Mouse (Mus musculus) urinary bladder, adult 18-20 months (tissue): ENCODE measurements around the gene Papss1.
A peak's percentile ranks its signal among the peaks of the same experiment; 100 is the strongest.
"Not testable (repeated sequence)": the region's sequence is repeated elsewhere in the genome, so short reads cannot be mapped to it uniquely, and the experiment has no call there.

Experiments used
- DNase-seq, 2 experiments: peaks; one replicate each; pipeline ENCODE4 v3.0.0; 2022; ENCODE audit warnings: low spot score in 2 of 2, mixed read lengths in 2 of 2

Papss1 gene

DNA sequence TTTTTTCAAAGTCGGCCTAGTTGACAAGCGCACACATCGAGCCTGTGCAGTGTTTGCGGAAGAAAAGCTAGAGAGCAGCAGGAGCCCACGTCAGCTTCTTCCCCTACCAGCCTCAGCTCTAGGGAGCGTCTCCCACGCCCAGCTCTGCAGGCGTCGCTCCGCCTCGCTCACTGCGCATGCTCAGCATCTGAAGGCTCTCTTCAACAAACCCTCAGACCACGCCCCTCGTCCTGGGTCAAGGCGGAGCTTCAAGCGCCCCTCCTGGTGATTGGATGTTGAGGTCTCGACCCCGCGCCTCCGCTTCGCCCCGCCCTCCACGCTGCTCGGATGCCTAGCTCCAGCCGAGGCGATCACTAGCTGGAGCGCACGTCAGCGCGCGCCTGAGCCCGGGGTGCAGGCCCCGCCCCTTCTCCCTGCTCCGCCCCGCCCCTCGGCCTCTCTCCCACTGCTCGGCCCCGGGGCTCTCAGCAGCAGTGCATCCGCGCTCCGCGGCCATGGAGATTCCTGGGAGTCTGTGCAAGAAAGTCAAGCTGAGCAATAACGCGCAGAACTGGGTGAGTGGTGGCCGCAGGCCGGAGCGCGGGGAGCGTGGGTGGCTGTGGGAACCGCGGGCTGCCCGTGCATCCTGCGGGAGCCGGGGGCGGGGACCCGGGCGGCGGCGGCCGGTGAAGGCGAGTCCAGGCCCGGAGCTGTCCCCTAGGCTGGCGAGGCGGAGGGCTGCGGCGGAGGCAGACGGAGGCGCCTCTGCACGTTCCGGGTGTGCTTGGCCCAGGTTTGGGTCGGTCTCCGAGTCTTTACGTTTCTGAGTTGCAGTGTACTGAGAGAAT, at the start of gene Papss1:
Gene Papss1, plus strand, starts transcription at position 339 of the 827 bp plus-strand sequence.
- peak; percentile 99 to 100 for DNase-seq

GRCm38 (mm10) chr3:131516332-131516999, 48.1 kb upstream of the Papss1 start:
- no peak for DNase-seq

- DNase-seq = no peak
Observed at GRCm38 (mm10) chr3:131517756-131518155, 46.8 kb upstream of the Papss1 start.

GRCm38 (mm10) chr3:131521206-131521605, 43.4 kb upstream of the Papss1 start:
- DNase-seq = no peak

GRCm38 (mm10) chr3:131522243-131522642, 42.3 kb upstream of the Papss1 start:
- DNase-seq = no peak

DNA sequence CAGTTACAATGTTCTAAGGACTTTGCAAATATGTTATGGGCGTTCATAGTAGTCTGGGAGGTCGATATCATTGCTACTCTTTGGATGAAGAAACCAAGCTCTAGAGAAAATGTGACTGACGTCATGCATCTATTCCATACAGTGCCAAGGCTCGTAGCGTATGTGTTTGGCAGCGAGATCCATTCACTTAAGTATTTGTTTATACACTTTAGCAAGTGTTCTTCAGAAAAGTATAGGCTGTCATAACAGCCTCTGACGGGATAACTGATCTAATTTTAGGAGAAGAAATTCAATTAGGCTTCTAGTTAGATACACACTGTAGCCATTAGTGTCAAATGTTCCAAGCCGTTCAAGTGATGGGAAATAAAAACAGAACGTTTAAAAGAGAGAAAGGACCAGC, 40.8 kb upstream of the Papss1 start:
- no peak for DNase-seq

DNA sequence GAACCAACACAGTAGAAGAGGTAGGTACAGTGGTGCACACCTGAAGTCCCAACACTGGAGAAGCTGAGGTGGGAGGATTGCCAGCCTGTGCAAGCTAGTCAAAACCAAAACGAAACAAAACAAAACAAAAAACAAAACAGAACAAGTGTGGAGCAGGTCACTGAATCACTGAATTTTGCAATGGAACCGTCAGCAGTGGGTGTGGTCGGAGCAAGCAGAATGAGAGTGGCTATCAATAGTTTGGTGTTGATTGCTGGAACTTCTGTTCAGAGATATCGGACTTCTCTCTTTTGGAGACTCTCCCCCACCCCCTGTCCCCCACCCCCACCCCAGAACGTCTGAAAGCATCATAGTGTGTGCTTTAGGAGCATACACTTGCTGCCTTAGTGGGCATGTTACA, 40.4 kb upstream of the Papss1 start:
- no peak for DNase-seq

GRCm38 (mm10) chr3:131524779-131525178, 39.8 kb upstream of the Papss1 start:
- peak in 1 of 2 experiments; percentile 21 for DNase-seq

DNA sequence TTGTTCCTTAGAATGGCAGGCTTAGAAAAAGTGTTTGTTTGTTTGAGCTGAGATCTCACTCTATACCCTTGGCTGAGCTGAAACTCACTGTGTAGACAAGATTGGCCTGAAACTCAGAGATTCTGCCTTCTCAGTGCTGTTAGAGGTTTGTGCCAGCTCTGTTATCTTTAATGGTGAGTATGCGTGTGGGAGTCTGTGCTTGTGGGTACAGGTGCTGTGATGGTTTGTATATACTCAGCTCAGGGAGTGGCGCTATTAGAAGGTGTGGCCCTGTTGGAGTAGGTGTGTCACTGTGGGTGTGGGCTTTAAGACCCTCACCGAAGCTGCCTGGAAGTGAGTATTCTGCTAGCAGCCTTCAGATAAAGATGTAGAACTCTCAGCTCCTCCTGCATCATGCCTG, 39.3 kb upstream of the Papss1 start:
- DNase-seq = no peak

DNA sequence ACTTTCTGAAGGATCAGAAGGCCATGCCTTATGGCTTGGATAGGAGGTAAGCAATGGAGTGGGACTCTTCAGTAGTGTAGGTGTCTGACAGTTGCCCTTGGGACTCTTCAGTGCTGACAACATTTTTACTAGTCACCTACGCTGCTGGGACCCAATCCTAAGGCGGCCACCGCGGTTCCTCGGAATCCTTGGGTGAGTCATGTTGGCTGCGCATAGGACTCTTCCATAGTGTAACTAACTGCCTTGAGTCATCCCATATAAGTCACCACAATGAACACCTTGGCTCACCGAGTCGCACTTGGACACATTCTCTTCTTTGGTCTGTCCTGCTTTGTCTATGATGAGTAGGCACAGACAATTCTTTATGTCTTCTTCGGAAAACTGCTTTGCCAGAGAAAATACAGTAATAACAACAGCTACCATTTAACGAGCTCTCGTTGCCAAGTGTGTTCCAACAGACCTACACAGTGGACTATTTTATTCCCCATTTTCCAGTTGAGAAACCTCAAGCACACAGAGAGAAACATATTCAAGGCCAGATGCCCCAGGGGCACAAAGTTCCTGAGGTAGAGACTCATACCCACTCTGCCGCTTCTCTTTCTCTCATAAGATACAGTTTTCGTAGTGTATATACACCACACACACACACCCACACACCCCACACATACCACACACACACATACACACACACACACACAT, 23.2 kb upstream of the Papss1 start:
- DNase-seq = no peak

DNA sequence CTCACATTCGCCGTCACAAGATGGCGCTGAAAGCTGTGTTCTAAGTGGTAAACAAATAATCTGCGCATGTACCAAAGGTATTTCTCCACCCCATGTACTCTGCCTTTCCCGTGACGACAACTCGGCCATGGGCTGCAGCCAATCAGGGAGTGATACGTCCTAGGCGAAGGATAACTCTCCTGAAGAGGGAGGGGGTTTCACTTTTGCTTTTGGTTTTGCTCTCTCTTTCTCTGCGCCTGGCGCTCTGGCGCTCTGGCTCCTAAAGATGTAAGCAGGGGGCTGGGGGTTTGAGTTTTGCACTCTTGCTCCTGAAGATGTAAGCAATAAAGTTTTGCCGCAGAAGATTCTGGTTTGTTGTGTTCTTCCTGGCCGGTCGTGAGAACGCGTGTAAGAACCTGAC, 17.0 kb upstream of the Papss1 start:
- DNase-seq = not testable (repeated sequence)

- DNase-seq = no peak
Observed at GRCm38 (mm10) chr3:131550046-131550445, 14.5 kb upstream of the Papss1 start.

- no peak for DNase-seq
Observed at GRCm38 (mm10) chr3:131552349-131553254, 12.0 kb upstream of the Papss1 start.

DNA sequence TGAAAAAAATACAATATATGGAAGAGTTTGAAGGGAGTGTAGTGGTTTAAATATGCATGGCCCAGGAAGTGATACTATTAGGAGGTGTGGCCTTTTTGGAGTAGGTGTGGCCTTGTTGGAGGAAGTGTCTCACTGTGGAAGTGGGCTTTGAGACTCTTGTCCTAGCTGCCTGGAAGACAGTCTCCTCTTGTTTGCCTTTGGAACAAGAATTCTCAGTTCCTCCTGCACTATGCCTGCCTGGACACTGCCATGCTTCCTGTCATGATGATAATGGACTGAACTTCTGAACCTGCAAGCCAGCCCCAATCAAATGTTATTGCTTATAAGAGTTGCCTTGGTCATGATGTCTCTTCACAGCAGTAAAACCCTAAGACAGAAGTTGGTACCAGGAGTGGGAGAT, 8.8 kb upstream of the Papss1 start:
- DNase-seq = no peak

DNA sequence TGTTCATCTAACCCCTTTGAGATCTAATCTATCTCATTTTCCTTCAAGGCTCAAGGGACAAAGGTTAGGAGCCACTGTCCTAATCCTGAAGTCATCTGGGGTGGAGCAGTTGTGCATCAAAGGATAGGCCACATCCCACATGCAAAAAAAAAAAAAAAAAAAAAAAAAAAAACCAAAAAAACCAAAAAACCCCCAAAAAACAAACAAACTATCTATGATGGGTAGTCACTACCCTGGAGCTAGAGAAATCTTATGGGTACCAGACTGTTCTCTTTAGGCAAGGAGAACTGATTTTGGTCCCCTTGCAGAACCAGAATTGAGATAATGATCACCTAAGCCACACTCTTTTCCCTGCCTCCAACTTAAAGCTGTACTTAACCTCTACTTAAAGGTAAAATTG, 3.0 kb upstream of the Papss1 start:
- DNase-seq = no peak

DNA sequence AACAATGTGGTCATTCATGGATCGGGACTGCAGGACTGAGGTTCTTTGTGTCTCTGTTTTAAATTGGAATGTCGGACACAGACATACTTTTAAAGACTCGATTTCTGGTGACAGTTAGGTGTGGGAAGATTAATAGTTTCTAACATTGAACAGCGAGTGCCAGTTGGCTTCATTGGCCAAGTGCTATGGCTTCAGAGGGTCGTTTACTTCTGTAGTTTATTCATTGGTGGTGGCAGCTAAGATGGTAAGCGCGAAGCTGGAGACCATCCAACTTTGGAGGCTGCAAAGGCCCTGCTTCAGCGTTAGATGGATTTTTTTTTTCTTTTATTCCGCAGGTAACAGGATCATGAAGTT, 666 bp downstream of the Papss1 start:
- no peak for DNase-seq

- no peak for DNase-seq
Observed at GRCm38 (mm10) chr3:131566281-131566680, 1.7 kb downstream of the Papss1 start.

GRCm38 (mm10) chr3:131570506-131570905, 5.9 kb downstream of the Papss1 start:
- DNase-seq = no peak

- peak; percentile 18 to 34 for DNase-seq
Observed at GRCm38 (mm10) chr3:131573555-131573954, 9.0 kb downstream of the Papss1 start.

DNA sequence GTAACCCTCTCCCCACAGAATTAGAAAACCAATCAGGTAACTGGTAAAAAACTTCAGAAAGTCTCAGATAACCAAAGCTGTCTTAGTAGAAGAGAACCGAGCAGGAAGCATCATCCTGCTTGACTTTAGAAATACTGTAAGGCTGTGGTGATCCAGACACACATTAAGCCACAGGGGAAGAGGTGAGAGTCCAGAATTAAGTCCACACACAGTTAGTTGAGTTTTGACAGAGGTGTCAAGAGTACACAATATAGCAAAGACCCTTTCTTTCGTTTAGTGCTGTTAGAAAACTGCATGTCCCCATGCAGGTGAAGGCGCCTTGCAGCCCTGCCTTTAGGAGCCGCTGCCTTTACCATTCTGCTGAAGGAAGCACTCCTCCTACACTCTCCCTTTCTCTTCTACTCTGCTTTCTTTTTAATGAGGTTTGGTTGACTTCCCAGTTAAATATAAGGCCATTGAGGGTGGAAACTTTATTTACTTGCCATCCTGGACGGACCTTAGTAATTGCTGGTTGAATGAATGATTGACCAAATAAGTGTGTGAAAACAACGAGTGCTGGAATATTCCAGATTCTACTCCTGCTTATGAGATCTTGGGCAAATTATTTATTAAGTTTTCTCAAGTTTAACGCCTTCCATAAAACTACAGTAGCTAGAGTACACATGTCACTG, 14.0 kb downstream of the Papss1 start:
- no peak for DNase-seq

- no peak for DNase-seq
Observed at GRCm38 (mm10) chr3:131580040-131580439, 15.5 kb downstream of the Papss1 start.
